In the genomic region with DNA sequence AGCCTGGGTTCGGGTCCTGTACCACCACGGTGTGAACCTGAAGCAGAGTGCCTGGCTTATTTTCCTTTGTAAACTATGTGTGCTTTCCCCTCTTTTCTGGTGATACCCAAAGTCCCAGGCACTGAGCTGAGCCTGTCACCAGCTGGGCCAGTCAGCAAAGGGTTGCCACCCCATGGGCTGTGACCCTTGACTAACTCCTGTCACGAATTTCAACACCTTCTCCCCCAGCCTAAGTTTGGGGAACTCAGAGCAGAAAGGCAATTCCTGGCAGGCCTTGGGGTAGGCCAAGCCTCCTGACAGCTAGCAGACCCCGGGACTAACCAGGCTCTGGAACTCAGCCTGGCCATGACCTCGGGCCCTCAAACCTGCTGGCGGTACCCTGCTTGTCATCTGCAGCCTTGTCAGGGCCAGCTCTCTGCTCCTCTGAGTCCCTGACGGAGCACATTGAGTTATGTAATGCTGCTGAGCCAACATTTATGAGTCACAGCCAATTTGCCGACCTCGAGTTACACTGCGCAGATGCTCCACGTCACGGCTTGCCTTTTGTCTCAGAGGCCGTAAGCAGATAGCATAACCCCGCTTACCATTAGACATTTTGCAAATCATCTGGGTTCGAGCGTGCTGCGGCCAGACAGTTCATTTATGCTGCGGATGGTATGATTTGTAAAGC, we compare ENCODE assay signal across 9 mouse cellular contexts.
DNase-seq lines count a peak whose midpoint lies in the region; ATAC-seq and TF ChIP-seq lines count a peak whose summit lies in the region.
"Had no signal": no experiment of that assay in that cellular context is flagged by ENCODE, and none has a peak within 500 bp of the region (broad histone marks: within the 10 kb centered on the region; RNA-seq: fewer than 3 reads in every experiment).

No protein-coding gene starts in this region.

- H3K27ac ChIP-seq in forebrain, postnatal 0 days (ENCODE audit: low read depth, low read length) = no peak overlapping the region
- no peak overlapping the region for H3K27ac ChIP-seq in forebrain, embryonic 10.5 days
- no peak overlapping the region for H3K27ac ChIP-seq in neural tube, embryonic 14.5 days (ENCODE audit: low read depth, low read length)
- H3K27ac ChIP-seq: embryonic facial prominence, embryonic 13.5 days had no signal

- DNase-seq in forebrain, postnatal 0 days = peak; percentile 41
- DNase-seq in forebrain, embryonic 10.5 days (ENCODE audit: extremely low spot score, low spot score) = no peak
- DNase-seq in NIH3T3 (ENCODE audit: low read depth) = peak; percentile 53
- peak; percentile 55 for DNase-seq in embryo, embryonic 11.5 days (ENCODE audit: low read depth, low spot score)
- peak; percentile 26 for DNase-seq in heart, postnatal 4 days
- DNase-seq in left cerebral cortex, postnatal 36 days (ENCODE audit: low spot score in 2 of 2) = peak; percentile 41 to 52
- DNase-seq in spleen, postnatal 36 days (ENCODE audit: low spot score in 2 of 2) = no peak

- intact Hi-C loops in left cerebral cortex, postnatal 36 days (cut with DNase I) = no loop called here

- no peaks in the 10 kb centered on the region for H3K27me3 ChIP-seq in forebrain, postnatal 0 days (ENCODE audit: insufficient read depth, low read length)
- no peaks in the 10 kb centered on the region for H3K27me3 ChIP-seq in forebrain, embryonic 10.5 days (ENCODE audit: poor library complexity, severe bottlenecking)
- H3K27me3 ChIP-seq in neural tube, embryonic 14.5 days (ENCODE audit: control insufficient read depth, insufficient read depth, low read length) = no peaks in the 10 kb centered on the region
- H3K27me3 ChIP-seq: embryonic facial prominence, embryonic 13.5 days had no signal

- no peaks in the 10 kb centered on the region for H3K9me3 ChIP-seq in forebrain, postnatal 0 days (ENCODE audit: low read length)
- no peaks in the 10 kb centered on the region for H3K9me3 ChIP-seq in forebrain, embryonic 10.5 days
- H3K9me3 ChIP-seq in neural tube, embryonic 14.5 days (ENCODE audit: control insufficient read depth, low read length) = no peaks in the 10 kb centered on the region
- H3K9me3 ChIP-seq: embryonic facial prominence, embryonic 13.5 days had no signal

- WGBS in forebrain, postnatal 0 days = 72% methylated on average over 18 of the region's 18 CpGs
- WGBS in forebrain, embryonic 10.5 days = 90% methylated on average over 18 of the region's 18 CpGs
- WGBS in neural tube, embryonic 14.5 days = 45% methylated on average over 18 of the region's 18 CpGs

- peak; percentile 40; the same call in 1 of the 2 replicates for ATAC-seq in forebrain, postnatal 0 days
- peak; percentile 75; the same call in 1 of the 2 replicates for ATAC-seq in neural tube, embryonic 14.5 days (ENCODE audit: low read depth)

- H3K4me1 ChIP-seq in forebrain, postnatal 0 days (ENCODE audit: insufficient read depth) = no peaks in the 10 kb centered on the region
- no peaks in the 10 kb centered on the region for H3K4me1 ChIP-seq in forebrain, embryonic 10.5 days
- 0 out of 2 replicates have a peak, but pooled peaks cover 3% of the 10 kb centered on the region for H3K4me1 ChIP-seq in neural tube, embryonic 14.5 days (ENCODE audit: control insufficient read depth, insufficient read depth, low read length)

- H3K4me2 ChIP-seq in forebrain, postnatal 0 days (ENCODE audit: low read depth) = no peak overlapping the region
- no peak overlapping the region for H3K4me2 ChIP-seq in neural tube, embryonic 14.5 days (ENCODE audit: low read depth, low read length)
- H3K4me2 ChIP-seq: embryonic facial prominence, embryonic 13.5 days had no signal

- no peaks in the 10 kb centered on the region for H3K36me3 ChIP-seq in forebrain, postnatal 0 days (ENCODE audit: insufficient read depth)
- no peaks in the 10 kb centered on the region for H3K36me3 ChIP-seq in forebrain, embryonic 10.5 days (replicated peaks)
- no peaks in the 10 kb centered on the region for H3K36me3 ChIP-seq in neural tube, embryonic 14.5 days (ENCODE audit: control insufficient read depth, insufficient read depth, low read length)
- H3K36me3 ChIP-seq: embryonic facial prominence, embryonic 13.5 days had no signal

- H3K9ac ChIP-seq in forebrain, postnatal 0 days = no peak overlapping the region
- no peak overlapping the region for H3K9ac ChIP-seq in neural tube, embryonic 14.5 days (replicated peaks; ENCODE audit: low read depth, low read length)
- H3K9ac ChIP-seq: embryonic facial prominence, embryonic 13.5 days had no signal

- no peak overlapping the region for H3K4me3 ChIP-seq in forebrain, postnatal 0 days (ENCODE audit: low read depth, low read length)
- no peak overlapping the region for H3K4me3 ChIP-seq in forebrain, embryonic 10.5 days
- H3K4me3 ChIP-seq in neural tube, embryonic 14.5 days (ENCODE audit: low read depth, low read length) = no peak overlapping the region
- H3K4me3 ChIP-seq: embryonic facial prominence, embryonic 13.5 days had no signal

- no peak for TF ChIP-seq CTCF in forebrain, postnatal 0 days (IDR thresholded peaks at IDR 0.05; ENCODE audit: low read depth)

Comparison
In these comparisons a context has a peak if more than half of its experiments do, and no peak if none do; other contexts are left out.
1. DNase-seq: peak in forebrain, postnatal 0 days (single experiment), NIH3T3 (single experiment), embryo, embryonic 11.5 days (single experiment), heart, postnatal 4 days (single experiment) and left cerebral cortex, postnatal 36 days (2 of 2); none in forebrain, embryonic 10.5 days (single experiment) and spleen, postnatal 36 days (0 of 2).